Mouse (Mus musculus) heart, adult 8-10 months (tissue): Measurements from ENCODE around the gene Gm21958. TPM values are rescaled to one million over a fixed set of nuclear protein-coding genes. Genes with fewer than 3 reads are reported as not detected.

Source experiments
- DNase-seq: peaks from one replicate; pipeline ENCODE4 v3.0.0; 2022; ENCODE audit warnings: low spot score
- total RNA-seq, 4 experiments: library from RNA; stranded (reverse); gene quantifications; 2 replicates each; pipeline ENCODE4 v1.2.4; 2022

The Gm21958 gene
- total RNA-seq, result not detected

- no peak for DNase-seq
Measured at GRCm38 (mm10) chr3:54714253-54714652, at the start of gene Gm21958. TSS of gene Gm21958 (minus strand) at chr3:54714353.

GRCm38 (mm10) chr3:54761258-54761657, 47.1 kb upstream of the Gm21958 start:
- no peak for DNase-seq

GRCm38 (mm10) chr3:54760321-54761115, 46.4 kb upstream of the Gm21958 start:
- DNase-seq, result no peak

- DNase-seq, result no peak
Measured at GRCm38 (mm10) chr3:54759211-54759610, 45.1 kb upstream of the Gm21958 start.

- no peak for DNase-seq
Measured at GRCm38 (mm10) chr3:54757446-54757845, 43.3 kb upstream of the Gm21958 start.

GRCm38 (mm10) chr3:54756058-54756457, 41.9 kb upstream of the Gm21958 start:
- DNase-seq, result peak; percentile 10

GRCm38 (mm10) chr3:54755145-54756041, 41.2 kb upstream of the Gm21958 start, which contains the start of gene Smad9:
TSS of gene Smad9 (plus strand) at chr3:54755582.
- DNase-seq, result peak; percentile 26

GRCm38 (mm10) chr3:54753411-54753810, 39.3 kb upstream of the Gm21958 start:
- DNase-seq, result no peak

GRCm38 (mm10) chr3:54745799-54746198, 31.6 kb upstream of the Gm21958 start:
- no peak for DNase-seq

GRCm38 (mm10) chr3:54741965-54742364, 27.8 kb upstream of the Gm21958 start:
- DNase-seq, result no peak

GRCm38 (mm10) chr3:54737317-54737716, 23.2 kb upstream of the Gm21958 start:
- no peak for DNase-seq

- DNase-seq, result no peak
Measured at GRCm38 (mm10) chr3:54736101-54736927, 22.2 kb upstream of the Gm21958 start.

- DNase-seq, result peak; percentile 86
Measured at GRCm38 (mm10) chr3:54735247-54736046, 21.3 kb upstream of the Gm21958 start, which contains the start of the genes Exosc8 and Alg5. TSS of gene Exosc8 (minus strand) at chr3:54735393. TSS of gene Alg5 (plus strand) at chr3:54735539.

- peak; percentile 90 for DNase-seq
Measured at GRCm38 (mm10) chr3:54734411-54735246, 20.5 kb upstream of the Gm21958 start.

- no peak for DNase-seq
Measured at GRCm38 (mm10) chr3:54732371-54732770, 18.2 kb upstream of the Gm21958 start.

GRCm38 (mm10) chr3:54731626-54732150, 17.5 kb upstream of the Gm21958 start:
- DNase-seq, result no peak

GRCm38 (mm10) chr3:54728100-54728499, 13.9 kb upstream of the Gm21958 start:
- no peak for DNase-seq

GRCm38 (mm10) chr3:54727588-54727987, 13.4 kb upstream of the Gm21958 start:
- DNase-seq, result no peak

GRCm38 (mm10) chr3:54725344-54725743, 11.2 kb upstream of the Gm21958 start:
- no peak for DNase-seq
